Mouse (Mus musculus) MEL-GATA-1-ER (cell line): Measurements from ENCODE around the gene Mroh8.
A peak's percentile ranks its signal among the peaks of the same experiment; 100 is the strongest.

Source experiments
- DNase-seq: peaks from one replicate; pipeline ENCODE4 v3.0.0-alpha.2; 2012; ENCODE audit warnings: low read depth; ENCODE audit errors: extremely low read depth

Gene Mroh8

GRCm38 (mm10) chr2:157279416-157279800 lies at the start of gene Mroh8:
Gene Mroh8 (minus strand): TSS chr2:157279549.
- DNase-seq, result peak; percentile 22

- no peak for DNase-seq
These were observed 49.2 kb upstream of the Mroh8 start for GRCm38 (mm10) chr2:157328570-157328969.

GRCm38 (mm10) chr2:157328106-157328505 lies 48.8 kb upstream of the Mroh8 start:
- DNase-seq, result peak; percentile 6

GRCm38 (mm10) chr2:157325238-157325637 lies 45.9 kb upstream of the Mroh8 start:
- no peak for DNase-seq

GRCm38 (mm10) chr2:157322029-157322766 lies 42.8 kb upstream of the Mroh8 start:
- DNase-seq, result no peak

GRCm38 (mm10) chr2:157320886-157321285 lies 41.5 kb upstream of the Mroh8 start:
- no peak for DNase-seq

GRCm38 (mm10) chr2:157320135-157320534 lies 40.8 kb upstream of the Mroh8 start:
- no peak for DNase-seq

- DNase-seq, result no peak
These were observed 37.9 kb upstream of the Mroh8 start for GRCm38 (mm10) chr2:157317220-157317619.

- no peak for DNase-seq
These were observed 37.1 kb upstream of the Mroh8 start for GRCm38 (mm10) chr2:157316358-157316933.

- no peak for DNase-seq
These were observed 36.1 kb upstream of the Mroh8 start for GRCm38 (mm10) chr2:157315486-157315885.

- no peak for DNase-seq
These were observed 35.0 kb upstream of the Mroh8 start for GRCm38 (mm10) chr2:157314310-157314709.

- DNase-seq, result no peak
These were observed 34.4 kb upstream of the Mroh8 start for GRCm38 (mm10) chr2:157313718-157314117.

- no peak for DNase-seq
These were observed 31.8 kb upstream of the Mroh8 start for GRCm38 (mm10) chr2:157310963-157311637.

GRCm38 (mm10) chr2:157309611-157310010 lies 30.3 kb upstream of the Mroh8 start:
- DNase-seq, result no peak

GRCm38 (mm10) chr2:157308273-157308917 lies 29.0 kb upstream of the Mroh8 start:
- no peak for DNase-seq

GRCm38 (mm10) chr2:157307715-157308265 lies 28.4 kb upstream of the Mroh8 start:
- no peak for DNase-seq

GRCm38 (mm10) chr2:157306091-157307032 lies 27.0 kb upstream of the Mroh8 start:
- DNase-seq, result no peak

GRCm38 (mm10) chr2:157303096-157303495 lies 23.7 kb upstream of the Mroh8 start:
- no peak for DNase-seq

GRCm38 (mm10) chr2:157300051-157300450 lies 20.7 kb upstream of the Mroh8 start:
- no peak for DNase-seq

GRCm38 (mm10) chr2:157296105-157296689 lies 16.8 kb upstream of the Mroh8 start:
- no peak for DNase-seq
